Mouse (Mus musculus): Measurements from ENCODE around the gene Kat7. TPM values are rescaled to one million over a fixed set of nuclear protein-coding genes. Genes with fewer than 3 reads are reported as not detected.
A peak's percentile ranks its signal among the peaks of the same experiment; 100 is the strongest.

The Kat7 gene
- 10 to 100 TPM; 19.8 to 28.9 (median 24.2) TPM for total RNA-seq (2022)

DNA sequence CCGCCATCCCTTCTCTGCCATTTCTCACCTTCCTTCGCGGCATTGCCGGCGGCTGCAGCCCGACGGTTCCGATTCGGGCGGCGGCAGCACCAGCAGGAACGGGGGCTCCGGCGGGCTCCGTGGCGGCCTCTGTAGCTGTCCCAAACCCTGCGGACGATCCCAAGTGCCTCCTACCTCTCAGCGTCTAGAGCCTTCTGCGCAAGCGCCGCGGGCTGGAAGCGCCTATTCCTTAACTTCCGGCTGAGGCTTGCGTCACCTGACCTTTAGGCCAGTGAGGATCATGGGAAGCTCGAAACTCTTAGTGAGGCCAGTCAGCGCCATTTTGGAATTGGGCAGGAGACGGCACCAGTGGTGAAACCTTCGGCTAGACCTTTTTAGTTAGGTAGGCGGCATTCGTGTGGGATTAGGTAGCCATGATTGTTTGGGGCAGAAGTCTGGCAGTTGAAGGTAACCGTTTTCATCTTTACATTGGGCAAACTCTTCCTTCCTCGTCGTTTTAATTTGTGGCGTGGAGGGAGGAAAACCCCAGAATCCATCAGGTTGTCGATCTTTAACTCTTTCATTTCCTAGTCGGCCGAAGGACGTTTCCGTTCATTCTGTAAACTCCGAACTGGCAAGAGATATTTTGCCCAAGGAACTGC, at the start of gene Kat7:
Kat7 (minus strand) TSS at position 240 of the 641 bp plus-strand sequence.
- peak; percentile 95 to 97 for DNase-seq (ENCODE audit: low spot score in 2 of 2)

DNA sequence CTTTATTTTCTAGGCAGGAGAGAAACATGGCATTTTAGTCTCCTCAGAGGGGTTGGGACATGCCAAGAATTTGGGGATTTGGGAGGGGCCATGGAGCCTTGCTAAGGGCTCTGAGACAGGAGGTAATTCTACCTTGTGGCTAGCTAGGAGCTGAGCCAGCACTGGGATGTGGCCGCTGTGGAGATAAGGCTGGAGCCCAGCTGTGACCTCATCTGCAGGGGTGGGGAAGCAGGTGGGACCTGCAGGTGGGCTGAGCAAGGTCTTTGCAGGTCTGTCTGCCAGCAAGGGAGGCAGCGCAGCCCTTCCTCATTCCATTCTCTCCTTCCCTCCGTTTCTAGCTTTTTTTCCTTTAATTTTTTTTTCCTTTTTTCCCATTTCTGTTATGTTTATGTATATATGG, 48.2 kb upstream of the Kat7 start:
- DNase-seq (ENCODE audit: low spot score in 2 of 2): no peak

DNA sequence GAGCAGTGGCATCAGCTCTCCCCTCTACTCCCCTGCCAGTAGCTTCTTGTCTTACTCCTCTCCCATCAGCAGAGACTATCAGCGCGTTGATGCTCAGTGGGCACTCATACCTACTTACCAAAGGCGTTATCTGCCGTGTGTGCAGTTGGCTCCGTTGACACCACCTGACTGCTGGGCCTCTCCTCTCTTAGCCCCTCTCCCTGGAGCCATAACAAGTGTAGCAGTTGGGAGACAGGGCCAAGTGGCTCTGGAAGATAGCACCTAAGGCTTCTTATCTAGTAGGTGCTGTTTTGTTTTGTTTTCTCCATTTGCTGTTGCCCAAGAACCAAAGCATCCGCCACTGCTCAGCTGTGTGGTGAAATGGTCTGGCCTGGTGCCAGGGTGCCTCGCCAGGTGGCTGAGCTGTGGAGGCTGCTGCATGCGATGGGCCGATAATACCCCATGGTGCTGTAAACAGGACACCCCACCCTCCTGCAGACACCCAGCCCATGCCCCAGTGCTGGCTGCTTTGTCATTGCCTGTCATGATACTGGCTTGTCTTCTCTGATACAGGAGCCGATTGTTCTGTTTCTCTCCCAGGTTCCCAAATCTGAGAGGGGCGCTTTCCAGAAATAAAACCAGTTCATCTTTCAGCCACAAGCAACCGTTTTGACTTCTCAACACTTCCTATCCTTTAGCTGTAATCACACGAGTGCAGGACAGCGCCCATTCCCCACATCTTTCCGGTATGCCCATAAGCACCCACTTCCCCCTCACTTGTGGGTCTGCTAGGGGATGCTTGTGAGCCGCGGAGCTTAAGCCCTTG, 46.6 kb upstream of the Kat7 start:
- peak; percentile 24 to 47 for DNase-seq (ENCODE audit: low spot score in 2 of 2)

DNA sequence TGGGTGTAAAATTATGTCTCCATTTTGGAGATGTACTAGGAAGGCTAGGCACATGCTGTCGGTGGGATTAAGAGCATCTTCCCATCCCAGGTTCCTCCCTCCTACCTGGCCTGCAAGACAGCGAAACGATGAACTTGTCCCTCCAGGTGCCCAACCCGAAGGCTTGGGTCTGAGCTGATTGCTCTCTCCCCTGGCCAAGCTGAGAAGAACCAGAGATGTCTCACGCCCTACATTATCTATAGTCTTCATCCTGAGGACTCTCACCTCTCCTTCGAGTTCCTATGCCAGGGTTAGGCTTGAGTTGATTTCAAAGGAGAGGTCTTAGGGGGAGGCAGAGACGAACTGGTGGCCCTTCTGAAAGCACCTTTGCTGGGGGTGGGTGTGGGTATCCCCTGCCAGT, 46.0 kb upstream of the Kat7 start:
- DNase-seq (ENCODE audit: low spot score in 2 of 2): no peak

DNA sequence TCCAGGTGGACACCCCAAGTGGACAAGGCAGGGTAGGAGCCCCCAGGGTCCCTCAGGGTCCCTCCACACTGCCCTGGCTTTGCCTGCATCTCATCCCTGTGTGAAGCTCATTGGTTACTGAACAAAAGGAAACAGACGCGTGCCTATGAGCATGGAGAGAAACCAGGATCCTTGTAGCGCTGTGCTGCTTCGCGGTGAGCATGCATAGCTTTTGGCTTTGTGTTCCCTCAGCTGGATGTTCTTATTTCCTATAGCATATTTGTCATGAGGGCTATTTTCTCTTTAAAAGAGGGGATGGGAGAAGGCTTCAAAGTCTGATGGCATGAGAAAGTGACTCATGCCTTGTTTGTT, 45.6 kb upstream of the Kat7 start:
- no peak for DNase-seq (ENCODE audit: low spot score in 2 of 2)

DNA sequence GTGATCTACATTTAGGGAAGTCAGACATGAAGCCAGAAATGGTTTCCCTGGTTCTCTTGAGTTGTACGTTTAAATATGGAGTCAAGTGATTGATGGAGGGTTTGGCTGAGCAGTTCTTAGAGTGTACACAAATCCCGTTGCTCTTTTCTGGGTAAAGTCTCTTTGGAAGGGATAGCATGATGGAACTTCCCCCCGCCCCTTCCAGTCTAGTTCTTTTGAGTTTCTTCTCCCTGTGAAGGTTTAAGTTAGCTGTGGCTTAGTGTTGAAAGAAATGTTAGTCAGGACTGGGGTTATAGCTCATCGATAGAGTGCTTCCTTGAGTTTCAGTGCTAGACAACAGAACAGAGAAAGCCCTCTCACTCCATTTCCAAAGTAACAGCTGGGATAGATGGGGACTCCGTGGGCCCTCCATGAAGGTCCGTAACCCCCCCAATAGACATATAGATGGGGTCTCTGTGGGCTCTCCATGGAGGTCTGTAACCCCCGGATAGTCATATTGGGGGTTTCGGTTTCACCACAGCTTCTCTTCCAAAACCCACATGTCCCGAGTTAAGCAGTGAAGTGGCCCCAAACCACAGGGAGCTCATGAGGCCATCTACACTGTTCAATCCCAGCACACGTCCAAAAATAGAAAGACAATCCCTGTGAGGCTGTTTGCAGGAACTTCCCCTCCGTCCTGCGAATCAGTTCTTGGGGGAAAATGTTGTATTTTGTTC, 45.1 kb upstream of the Kat7 start:
- DNase-seq (ENCODE audit: low spot score in 2 of 2): no peak

DNA sequence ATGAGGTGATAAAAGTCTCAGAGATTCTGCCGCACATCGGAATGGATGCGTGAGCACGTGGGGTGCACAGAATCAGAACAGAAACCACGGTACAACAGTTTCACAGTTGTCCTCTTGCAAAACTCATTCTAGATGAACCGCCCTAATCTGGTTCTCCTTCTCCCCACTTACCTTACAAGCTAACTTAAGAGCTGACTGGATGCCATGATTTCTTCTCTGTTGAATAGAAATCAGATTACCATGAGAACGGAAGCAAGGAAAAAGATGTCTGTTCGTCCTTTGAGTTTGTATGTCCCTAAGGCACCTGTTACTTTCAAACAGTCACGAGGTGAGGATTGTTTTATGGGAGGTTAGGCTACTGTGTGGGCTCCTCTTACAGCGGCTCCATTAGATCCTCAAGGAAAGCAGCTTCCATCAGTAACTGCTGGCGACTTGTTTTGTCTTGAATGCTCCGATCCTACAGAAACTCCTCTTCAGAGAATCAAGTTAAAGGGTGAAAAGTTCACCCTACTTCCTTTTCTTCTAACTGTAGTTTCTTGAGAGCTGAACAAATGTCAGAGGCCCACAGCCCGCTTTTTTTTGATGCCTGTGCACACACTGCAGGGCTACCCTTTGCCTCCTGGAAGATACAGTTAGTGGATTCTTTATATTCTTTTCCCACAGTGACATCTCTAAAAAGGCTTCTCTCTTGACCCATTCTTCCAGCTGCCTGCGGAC, 44.3 kb upstream of the Kat7 start:
- DNase-seq (ENCODE audit: low spot score in 2 of 2): no peak

DNA sequence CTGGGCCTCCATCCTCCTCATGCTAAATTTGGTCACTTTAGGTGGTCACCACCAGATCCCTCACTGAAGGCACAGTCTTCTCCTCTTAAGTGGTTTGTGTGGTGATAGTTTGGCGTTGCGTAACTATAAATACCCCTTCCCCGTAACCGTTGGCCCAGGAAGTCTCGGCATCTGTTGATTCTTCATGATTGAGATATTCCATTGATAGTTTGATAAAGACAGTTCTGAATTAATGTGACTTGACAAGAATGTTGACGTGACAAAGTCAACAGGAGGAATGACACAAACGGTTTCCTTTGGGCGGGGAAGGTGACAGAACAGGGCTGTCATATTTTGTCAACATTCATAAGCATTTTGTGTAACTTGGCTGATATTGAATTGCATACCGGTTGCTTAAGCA, 43.2 kb upstream of the Kat7 start:
- DNase-seq (ENCODE audit: low spot score in 2 of 2): no peak

DNA sequence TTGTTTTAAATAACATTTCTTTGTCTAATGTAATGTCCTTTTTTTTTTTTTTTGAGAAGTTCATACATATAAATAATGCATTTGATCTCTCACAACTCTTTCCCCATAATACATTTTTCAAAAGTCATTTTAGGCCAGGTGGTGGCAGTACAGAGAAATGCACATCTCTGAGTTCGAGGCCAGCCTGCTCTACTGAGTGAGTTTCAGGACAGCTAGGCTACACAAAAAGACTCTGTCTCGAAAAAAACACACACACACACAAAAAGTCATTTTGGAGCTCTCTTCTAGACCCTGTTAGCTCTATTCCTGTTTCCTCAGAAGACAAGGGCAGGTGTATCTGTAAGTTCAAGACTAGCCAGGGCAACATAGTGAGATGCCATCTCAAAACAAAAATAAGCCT, 42.6 kb upstream of the Kat7 start:
- DNase-seq (ENCODE audit: low spot score in 2 of 2): no peak

DNA sequence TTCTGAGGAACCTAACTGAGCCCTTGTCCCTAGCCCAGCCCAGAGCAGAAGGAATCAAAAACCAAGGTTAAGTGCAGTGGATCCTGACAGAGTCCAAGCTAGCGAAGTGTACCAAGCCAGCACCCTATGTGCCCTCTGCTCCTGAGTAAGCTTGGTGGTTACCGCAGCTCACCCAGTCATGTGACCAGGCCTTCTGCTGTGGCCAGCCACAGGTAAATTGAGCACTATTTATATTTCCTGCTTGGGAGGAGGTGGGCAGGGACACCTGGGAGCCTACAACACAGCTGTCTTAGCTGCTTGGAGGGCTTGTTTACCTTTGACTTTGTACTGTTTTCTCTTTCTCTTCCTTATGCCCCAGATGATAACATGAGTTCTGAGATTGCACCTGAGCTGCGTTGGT, 40.9 kb upstream of the Kat7 start:
- no peak for DNase-seq (ENCODE audit: low spot score in 2 of 2)

DNA sequence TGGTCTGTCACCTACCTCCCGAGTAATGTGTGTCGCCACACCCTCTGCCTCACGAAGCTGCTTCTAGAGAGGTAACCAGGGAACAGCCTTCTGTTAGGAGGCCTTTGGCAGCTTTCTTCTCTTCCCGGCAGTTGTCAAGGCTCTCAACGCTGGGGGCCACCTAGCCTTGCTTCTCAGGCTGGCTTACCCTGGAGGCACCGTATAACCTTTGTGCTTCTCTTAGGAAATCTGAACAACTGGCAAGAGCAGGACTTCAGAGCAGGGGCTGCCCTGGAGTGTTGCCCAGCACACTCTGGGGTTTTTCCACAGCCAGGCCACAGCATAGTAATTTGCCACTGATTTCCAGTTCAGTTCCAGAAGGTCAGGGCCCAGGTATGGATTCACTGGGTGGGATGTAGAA, 40.2 kb upstream of the Kat7 start:
- no peak for DNase-seq (ENCODE audit: low spot score in 2 of 2)

DNA sequence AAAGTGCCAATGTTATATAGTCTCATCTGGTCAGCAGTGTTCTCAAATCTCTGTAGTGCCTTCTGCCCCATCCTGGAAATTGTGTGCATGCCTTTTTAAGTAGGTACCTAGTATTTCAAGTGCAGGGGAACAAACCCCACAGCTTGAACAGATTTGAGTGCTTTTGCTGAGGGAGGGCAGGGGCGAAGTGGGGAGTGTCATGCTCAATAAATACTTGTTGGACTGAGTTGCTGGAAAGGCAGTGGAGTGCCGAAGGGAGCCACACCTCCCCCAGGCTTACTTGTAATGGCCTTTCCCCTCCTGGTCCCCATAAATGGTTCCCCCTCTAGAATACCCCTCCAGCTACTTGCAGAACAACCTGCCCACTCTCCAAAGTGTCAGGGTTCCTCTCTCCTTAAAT, 34.1 kb upstream of the Kat7 start:
- no peak for DNase-seq (ENCODE audit: low spot score in 2 of 2)

DNA sequence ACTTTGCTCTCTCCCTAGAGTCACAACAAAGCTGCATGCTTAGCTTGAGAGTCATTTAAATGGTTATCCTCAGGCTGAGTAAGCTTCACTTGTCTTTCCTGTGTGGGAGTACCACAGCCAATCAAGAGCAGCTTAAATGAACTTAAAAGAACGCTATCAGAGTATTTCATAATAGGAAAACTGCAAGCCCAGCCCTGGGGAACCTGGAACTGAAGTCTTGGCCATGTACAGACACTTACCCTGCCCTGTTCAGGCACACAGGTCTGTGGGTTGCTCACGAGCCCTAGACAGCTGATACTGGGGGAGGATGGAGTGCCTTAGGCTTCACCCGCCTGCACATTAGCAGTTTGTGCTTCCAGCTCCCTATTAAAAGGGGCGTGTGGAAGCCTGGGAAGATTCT, 33.1 kb upstream of the Kat7 start:
- no peak for DNase-seq (ENCODE audit: low spot score in 2 of 2)

DNA sequence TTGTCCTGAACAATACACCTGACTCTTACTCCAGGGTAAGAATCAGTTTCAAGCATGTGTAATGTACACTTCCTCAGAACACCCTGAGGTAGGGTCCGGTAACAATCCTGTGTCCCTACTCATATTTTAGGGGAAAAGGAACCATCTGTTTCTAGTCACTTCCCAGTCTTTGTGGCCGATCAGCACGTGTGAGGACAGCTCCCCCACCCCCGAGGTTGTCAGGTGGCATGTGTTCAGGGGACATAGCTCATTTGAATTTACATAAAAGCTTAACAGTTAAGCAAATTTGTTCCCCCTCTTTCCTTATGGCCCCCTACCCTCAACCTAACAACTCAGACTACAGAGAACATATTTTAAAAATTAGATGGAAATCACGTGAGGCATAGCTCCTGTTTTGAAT, 30.6 kb upstream of the Kat7 start:
- DNase-seq (ENCODE audit: low spot score in 2 of 2): no peak

DNA sequence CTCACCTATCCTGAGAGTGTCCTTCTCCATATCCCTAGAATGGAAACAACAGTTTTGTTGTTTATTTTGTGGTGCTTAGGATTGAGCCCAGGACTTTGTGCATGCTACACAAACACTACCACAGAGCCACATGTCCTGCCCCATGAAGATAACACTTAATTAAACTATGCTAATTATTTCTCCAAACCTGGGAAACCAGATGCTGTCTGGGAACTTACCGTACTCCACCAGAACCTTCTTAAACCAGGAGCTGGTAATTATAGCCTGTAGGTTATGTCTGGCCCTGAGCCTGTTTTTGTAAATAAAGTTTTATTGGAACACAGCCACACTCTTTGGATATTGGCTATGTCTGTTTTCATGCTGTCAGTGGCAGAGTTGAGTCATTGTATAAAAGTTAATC, 30.2 kb upstream of the Kat7 start:
- no peak for DNase-seq (ENCODE audit: low spot score in 2 of 2)

DNA sequence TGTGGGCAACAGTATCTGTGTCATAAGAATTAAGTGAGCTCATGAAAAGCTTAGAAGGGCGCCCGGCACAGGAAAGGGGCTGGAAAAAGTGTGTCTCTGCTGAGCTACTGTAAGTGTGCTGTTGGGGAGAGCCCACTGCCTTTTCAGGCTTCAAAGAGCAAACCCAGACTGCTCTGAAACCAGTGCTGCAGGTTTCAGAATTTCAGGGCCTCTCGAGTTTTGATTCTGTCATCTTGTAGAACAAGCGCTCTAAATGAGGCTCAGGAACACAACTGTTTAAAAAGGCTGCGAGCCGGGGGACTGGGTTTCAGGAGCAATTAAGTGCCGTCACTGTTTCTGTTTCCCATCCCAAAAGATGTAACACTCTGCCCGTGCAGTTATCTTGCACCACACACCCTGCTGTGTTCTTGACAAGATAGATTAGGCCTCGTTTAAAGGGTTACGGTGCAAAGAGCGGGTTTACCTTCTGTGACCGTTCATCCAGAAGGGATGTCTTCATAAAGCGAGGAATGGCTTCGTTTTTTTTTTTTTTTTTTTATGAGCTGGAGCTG, 29.5 kb upstream of the Kat7 start:
- DNase-seq (ENCODE audit: low spot score in 2 of 2): no peak

DNA sequence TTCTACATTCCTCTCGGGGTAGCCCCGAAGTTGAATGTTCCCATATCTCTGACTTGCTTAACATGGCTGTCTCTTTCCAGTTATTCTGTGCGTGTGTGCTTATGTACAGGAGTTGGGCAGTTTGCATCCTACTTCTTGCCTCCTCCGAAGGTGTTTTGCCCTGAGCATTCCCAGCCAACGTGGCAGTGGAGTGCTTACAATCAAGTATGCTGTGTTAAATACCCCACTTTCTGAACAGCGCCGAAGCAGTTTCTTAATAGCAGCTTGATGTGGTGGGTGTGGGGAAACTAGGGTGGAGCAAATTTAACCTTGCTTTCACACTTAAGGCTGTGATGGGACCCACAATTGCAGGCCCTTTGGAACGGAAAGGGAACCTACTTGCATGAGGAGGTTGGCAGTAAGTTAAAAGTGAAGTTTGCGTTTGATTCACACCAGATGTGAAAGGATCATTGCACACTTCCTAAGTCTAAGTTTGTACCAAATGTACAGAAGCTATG, 27.8 kb upstream of the Kat7 start:
- no peak for DNase-seq (ENCODE audit: low spot score in 2 of 2)

DNA sequence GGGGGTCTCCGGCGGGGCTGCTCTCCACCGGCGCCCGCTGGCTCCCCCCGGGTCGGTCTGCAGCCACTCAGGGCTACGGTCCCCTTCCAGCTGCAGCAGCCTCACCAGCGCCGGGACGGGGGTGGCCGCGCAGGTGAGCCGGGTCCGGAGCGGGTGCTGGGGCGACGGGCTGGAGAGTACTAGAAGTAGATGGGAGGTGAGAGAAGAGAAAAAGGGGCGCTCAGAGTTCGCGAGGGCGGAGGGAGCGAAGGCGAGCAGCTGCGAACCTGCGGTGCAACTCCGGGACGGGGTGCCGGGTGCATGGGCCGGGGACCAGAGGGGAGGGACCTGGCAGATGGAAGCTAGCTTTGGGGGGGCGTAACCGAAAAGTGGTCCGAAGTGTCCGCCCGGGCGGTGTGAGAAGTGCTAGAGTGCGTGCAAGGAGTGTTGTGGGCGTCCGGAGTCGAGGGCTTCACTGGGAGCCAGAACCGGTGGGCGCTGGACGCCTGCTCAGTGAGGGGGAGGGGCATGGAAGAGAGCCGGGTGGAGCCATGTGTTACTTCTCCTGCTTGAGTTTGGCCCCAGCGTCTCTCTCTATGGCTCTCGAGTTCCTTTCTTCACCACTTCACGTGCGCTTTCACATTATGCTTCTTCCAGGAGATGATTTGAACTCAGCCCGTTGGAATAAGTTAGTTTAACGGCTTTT, 27.2 kb upstream of the Kat7 start:
- peak; percentile 28 to 31 for DNase-seq (ENCODE audit: low spot score in 2 of 2)

DNA sequence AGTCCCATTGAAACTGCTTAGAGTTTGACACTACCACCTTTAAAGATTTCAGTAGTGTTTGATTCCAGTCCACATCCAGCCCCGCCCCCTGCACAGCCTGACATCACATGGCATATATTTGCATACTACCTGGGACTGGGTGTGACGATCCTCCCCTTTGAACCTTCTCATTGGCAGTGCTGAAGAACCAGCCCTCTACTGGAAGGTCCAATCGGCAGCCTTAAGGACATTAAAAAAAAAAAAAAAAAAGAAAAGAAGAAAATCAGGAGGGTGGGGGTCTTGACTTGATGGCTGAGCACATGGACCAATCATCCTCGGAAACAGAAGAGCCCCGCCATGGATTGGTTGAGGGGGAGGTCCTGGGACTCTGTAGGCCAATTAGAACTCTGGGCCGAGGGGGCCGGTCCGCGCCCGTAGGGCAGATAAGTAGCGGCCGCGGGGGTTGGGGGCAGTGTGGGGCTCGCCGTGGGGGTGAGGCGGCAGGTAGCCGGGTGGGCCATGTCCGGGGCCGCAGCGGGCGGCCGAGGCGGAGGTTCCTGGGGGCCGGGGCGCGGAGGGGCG, 26.6 kb upstream of the Kat7 start, which contains the start of gene Fam117a:
Fam117a (plus strand) TSS at position 451 of the 561 bp plus-strand sequence.
- DNase-seq (ENCODE audit: low spot score in 2 of 2): peak; percentile 61 to 77

DNA sequence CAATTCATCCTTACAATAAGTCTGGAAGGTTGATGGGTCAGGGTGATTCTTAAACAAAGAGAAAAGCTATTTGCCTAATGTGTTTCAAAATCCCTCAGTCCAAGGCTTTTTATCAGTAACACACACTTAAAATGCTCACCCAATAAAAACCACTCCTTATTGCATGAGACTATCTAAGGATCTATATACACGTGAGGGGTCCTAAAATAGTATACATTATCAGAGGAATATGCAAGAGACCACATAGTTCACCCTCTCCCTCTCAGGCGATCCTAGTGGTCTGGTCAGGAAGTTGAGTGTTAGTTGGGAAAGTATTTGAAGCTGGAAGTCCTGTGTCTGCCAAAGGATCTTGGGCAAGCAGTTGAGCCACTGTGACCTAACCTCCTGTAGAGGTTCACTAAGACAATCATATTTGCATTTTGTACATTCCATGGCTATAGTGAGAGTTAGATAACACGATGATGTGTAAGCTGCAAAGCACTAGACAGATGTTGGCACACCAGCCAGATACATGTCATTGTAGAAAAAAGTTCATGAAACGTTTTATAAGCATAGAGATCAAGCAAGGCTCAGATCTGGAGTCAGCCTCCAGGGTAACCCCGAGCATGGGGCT, 24.5 kb upstream of the Kat7 start:
- no peak for DNase-seq (ENCODE audit: low spot score in 2 of 2)

Measured in gastrocnemius, adult 8-10 months (tissue).